Mouse (Mus musculus): ENCODE data around the gene Zfp13. TPM values are rescaled to one million over a fixed set of nuclear protein-coding genes. Genes with fewer than 3 reads are reported as not detected.

Gene Zfp13
- polyA plus RNA-seq, 1 experiment from 2014 or later, result 15.6 TPM

- no peak overlapping the region for H3K4me2 ChIP-seq
- H3K27ac ChIP-seq (ENCODE audit: low read depth), result no peak overlapping the region
- DNase-seq, result no peak
- H3K4me3 ChIP-seq (ENCODE audit: low read depth, low read length), result no peak overlapping the region
- peaks cover 3% of the 10 kb centered on the region; the same call in 1 of the 2 replicates for H3K4me1 ChIP-seq (ENCODE audit: insufficient read depth)
- WGBS, result 70% methylated on average over 4 of the region's 4 CpGs
- H3K9ac ChIP-seq, result no peak overlapping the region
- H3K27me3 ChIP-seq (ENCODE audit: insufficient read depth, low read length), result peaks cover 8% of the 10 kb centered on the region
- no peak for TF ChIP-seq CTCF (IDR thresholded peaks at IDR 0.05; ENCODE audit: low read depth)
- no peaks in the 10 kb centered on the region for H3K36me3 ChIP-seq (ENCODE audit: insufficient read depth)
- no peaks in the 10 kb centered on the region for H3K9me3 ChIP-seq (ENCODE audit: low read depth, low read length)
- no peak for ATAC-seq (ENCODE audit: insufficient read depth)
Observed at GRCm38 (mm10) chr17:23543983-23544382, 55.3 kb downstream of the Zfp13 start.

- Histone ChIP-seq H3K27me3 (ENCODE audit: insufficient read depth, low read length) (peaks cover 11% of the 10 kb centered on the region), H3K36me3 (ENCODE audit: insufficient read depth) (no peaks in the 10 kb centered on the region), H3K4me2 (peak overlapping the region; percentile 38), H3K9ac (no peak overlapping the region), H3K27ac (ENCODE audit: low read depth) (no peak overlapping the region), H3K4me3 (ENCODE audit: low read depth, low read length) (no peak overlapping the region), H3K4me1 (ENCODE audit: insufficient read depth) (peaks cover 6% of the 10 kb centered on the region; the same call in 1 of the 2 replicates), H3K9me3 (ENCODE audit: low read depth, low read length) (no peaks in the 10 kb centered on the region)
- no peak for ATAC-seq (ENCODE audit: insufficient read depth)
- WGBS, result 40% methylated on average over 5 of the region's 5 CpGs
- TF ChIP-seq CTCF (IDR thresholded peaks at IDR 0.05; ENCODE audit: low read depth), result no peak
- peak; percentile 72 for DNase-seq
Observed at GRCm38 (mm10) chr17:23543325-23543724, 56.0 kb downstream of the Zfp13 start.

GRCm38 (mm10) chr17:23542835-23543234 is 56.5 kb downstream of the Zfp13 start:
- H3K4me3 ChIP-seq (ENCODE audit: low read depth, low read length), result no peak overlapping the region
- peaks cover 7% of the 10 kb centered on the region; the same call in 1 of the 2 replicates for H3K4me1 ChIP-seq (ENCODE audit: insufficient read depth)
- no peak overlapping the region for H3K9ac ChIP-seq
- H3K27me3 ChIP-seq (ENCODE audit: insufficient read depth, low read length), result peaks cover 14% of the 10 kb centered on the region
- H3K9me3 ChIP-seq (ENCODE audit: low read depth, low read length), result no peaks in the 10 kb centered on the region
- no peak for TF ChIP-seq CTCF (IDR thresholded peaks at IDR 0.05; ENCODE audit: low read depth)
- peak overlapping the region; percentile 38; the same call in 1 of the 2 replicates for H3K4me2 ChIP-seq
- H3K27ac ChIP-seq (ENCODE audit: low read depth), result no peak overlapping the region
- no peak for ATAC-seq (ENCODE audit: insufficient read depth)
- 47% methylated on average over 4 of the region's 4 CpGs for WGBS
- DNase-seq, result no peak
- H3K36me3 ChIP-seq (ENCODE audit: insufficient read depth), result no peaks in the 10 kb centered on the region

- Histone ChIP-seq H3K27ac (ENCODE audit: low read depth) (no peak overlapping the region), H3K4me3 (ENCODE audit: low read depth, low read length) (no peak overlapping the region), H3K27me3 (ENCODE audit: insufficient read depth, low read length) (peaks cover 21% of the 10 kb centered on the region), H3K9me3 (ENCODE audit: low read depth, low read length) (no peaks in the 10 kb centered on the region), H3K4me2 (peak overlapping the region; percentile 45), H3K4me1 (ENCODE audit: insufficient read depth) (peaks cover 7% of the 10 kb centered on the region; the same call in 1 of the 2 replicates), H3K9ac (no peak overlapping the region), H3K36me3 (ENCODE audit: insufficient read depth) (no peaks in the 10 kb centered on the region)
- ATAC-seq (ENCODE audit: insufficient read depth) (no peak), DNase-seq (no peak)
- WGBS, result 23% methylated on average over 12 of the region's 12 CpGs
- no peak for TF ChIP-seq CTCF (IDR thresholded peaks at IDR 0.05; ENCODE audit: low read depth)
Observed at GRCm38 (mm10) chr17:23542004-23542720, 57.1 kb downstream of the Zfp13 start.

- Histone ChIP-seq H3K9me3 (ENCODE audit: low read depth, low read length) (no peaks in the 10 kb centered on the region), H3K4me3 (ENCODE audit: low read depth, low read length) (peak overlapping the region; percentile 31), H3K9ac (no peak overlapping the region), H3K27ac (ENCODE audit: low read depth) (no peak overlapping the region), H3K36me3 (ENCODE audit: insufficient read depth) (no peaks in the 10 kb centered on the region), H3K4me2 (peak overlapping the region; percentile 50), H3K4me1 (ENCODE audit: insufficient read depth) (peaks cover 7% of the 10 kb centered on the region; the same call in 1 of the 2 replicates), H3K27me3 (ENCODE audit: insufficient read depth, low read length) (peaks cover 23% of the 10 kb centered on the region)
- DNase-seq (peak; percentile 75), ATAC-seq (ENCODE audit: insufficient read depth) (peak; percentile 68)
- TF ChIP-seq CTCF (IDR thresholded peaks at IDR 0.05; ENCODE audit: low read depth), result no peak
- WGBS, result 13% methylated on average over 31 of the region's 31 CpGs
Observed at GRCm38 (mm10) chr17:23540605-23541475, 58.4 kb downstream of the Zfp13 start.

- DNase-seq, result no peak
Observed at GRCm38 (mm10) chr17:23540106-23540505, 59.2 kb downstream of the Zfp13 start.

GRCm38 (mm10) chr17:23539608-23540007 is 59.7 kb downstream of the Zfp13 start:
- TF ChIP-seq CTCF (IDR thresholded peaks at IDR 0.05; ENCODE audit: low read depth), result no peak
- Histone ChIP-seq H3K9ac (no peak overlapping the region), H3K4me2 (no peak overlapping the region), H3K27ac (ENCODE audit: low read depth) (no peak overlapping the region), H3K36me3 (ENCODE audit: insufficient read depth) (no peaks in the 10 kb centered on the region), H3K4me3 (ENCODE audit: low read depth, low read length) (no peak overlapping the region), H3K9me3 (ENCODE audit: low read depth, low read length) (no peaks in the 10 kb centered on the region), H3K27me3 (ENCODE audit: insufficient read depth, low read length) (peaks cover 27% of the 10 kb centered on the region), H3K4me1 (ENCODE audit: insufficient read depth) (peaks cover 7% of the 10 kb centered on the region; the same call in 1 of the 2 replicates)
- WGBS, result 86% methylated on average over 5 of the region's 5 CpGs
- ATAC-seq (ENCODE audit: insufficient read depth) (no peak), DNase-seq (no peak)

More at GRCm38 (mm10) chr17:23540106-23540505, 59.2 kb downstream of the Zfp13 start:
- WGBS, result 35% methylated on average over 3 of the region's 3 CpGs
- H3K27me3 ChIP-seq (ENCODE audit: insufficient read depth, low read length), result peaks cover 23% of the 10 kb centered on the region
- peak overlapping the region; percentile 31; the same call in 1 of the 2 replicates for H3K4me3 ChIP-seq (ENCODE audit: low read depth, low read length)
- H3K4me2 ChIP-seq, result peak overlapping the region; percentile 50
- no peak overlapping the region for H3K27ac ChIP-seq (ENCODE audit: low read depth)
- no peak overlapping the region for H3K9ac ChIP-seq
- TF ChIP-seq CTCF (IDR thresholded peaks at IDR 0.05; ENCODE audit: low read depth), result no peak
- peaks cover 7% of the 10 kb centered on the region; the same call in 1 of the 2 replicates for H3K4me1 ChIP-seq (ENCODE audit: insufficient read depth)
- H3K9me3 ChIP-seq (ENCODE audit: low read depth, low read length), result no peaks in the 10 kb centered on the region
- ATAC-seq (ENCODE audit: insufficient read depth), result peak; percentile 1; the same call in 1 of the 2 replicates
- H3K36me3 ChIP-seq (ENCODE audit: insufficient read depth), result no peaks in the 10 kb centered on the region

Data from lung, embryonic 14.5 days (tissue).